Mouse (Mus musculus) neutrophil, adult 59 days (primary cell): ENCODE data around the gene Foxp1. TPM values are rescaled to one million over a fixed set of nuclear protein-coding genes. Genes with fewer than 3 reads are reported as not detected.

Experiments
- total RNA-seq, 2 experiments: library from RNA; stranded (reverse); gene quantifications; 1 replicate in 1 of 2; 2 replicates in 1 of 2; pipeline ENCODE4 v1.2.4; 2023

The Foxp1 gene
- total RNA-seq: 100 to 1,000 TPM; 117 to 144 TPM

GRCm38 (mm10) chr6:99522359-99523108, at the start of gene Foxp1:
TSS of gene Foxp1 (minus strand) at chr6:99522721.

Other genes starting within 250 kb of the Foxp1 start
- gene Eif4e3, start 144.1 kb upstream of the Foxp1 start, total RNA-seq: 10 to 100 TPM; 46.2 to 46.8 TPM
- 10 to 100 TPM; 17.8 to 18.4 TPM for gene Gm20696, start 144.1 kb upstream of the Foxp1 start, total RNA-seq
- gene Gpr27, start 170.0 kb upstream of the Foxp1 start, total RNA-seq: 10 to 100 TPM; 28.6 to 31.6 TPM
- gene Prok2, start 203.7 kb upstream of the Foxp1 start, total RNA-seq: 10 to 100 TPM; 11.0 to 11.9 TPM